Mouse (Mus musculus) cerebellum, adult 11-12 months (tissue): ENCODE measurements around the gene Pira2.
"Not testable (repeated sequence)": the region's sequence is repeated elsewhere in the genome, so short reads cannot be mapped to it uniquely, and the experiment has no call there.

Experiments used
- DNase-seq: peaks from one replicate; pipeline ENCODE4 v3.0.0; 2022

Pira2 gene

GRCm38 (mm10) chr7:3844951-3845350 lies at the start of gene Pira2:
Gene Pira2 (minus strand): TSS chr7:3845051.
- DNase-seq: not testable (repeated sequence)

DNA sequence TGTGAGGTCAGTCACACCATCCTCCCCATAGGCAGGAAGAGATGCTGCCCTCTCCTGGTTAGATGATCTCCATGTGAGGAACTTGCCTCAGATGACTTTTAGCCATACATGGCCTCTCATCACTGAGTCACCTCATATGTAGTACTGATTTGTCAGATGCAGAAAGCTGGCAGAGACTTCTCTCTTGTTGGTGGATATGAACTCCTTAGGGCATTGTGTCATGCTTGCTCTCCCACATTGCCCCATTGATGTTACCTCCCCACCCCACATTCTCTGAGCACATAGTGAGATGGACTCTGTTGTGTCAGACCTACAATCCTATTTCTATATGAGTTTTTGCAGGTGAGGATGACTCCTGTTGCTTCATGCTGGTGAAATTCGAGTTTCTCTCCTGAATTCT lies 30.2 kb upstream of the Pira2 start:
- DNase-seq: not testable (repeated sequence)

- not testable (repeated sequence) for DNase-seq
These were observed 7.0 kb downstream of the Pira2 start for GRCm38 (mm10) chr7:3837854-3838253.

- not testable (repeated sequence) for DNase-seq
These were observed 14.2 kb downstream of the Pira2 start for GRCm38 (mm10) chr7:3830633-3831032.

DNA sequence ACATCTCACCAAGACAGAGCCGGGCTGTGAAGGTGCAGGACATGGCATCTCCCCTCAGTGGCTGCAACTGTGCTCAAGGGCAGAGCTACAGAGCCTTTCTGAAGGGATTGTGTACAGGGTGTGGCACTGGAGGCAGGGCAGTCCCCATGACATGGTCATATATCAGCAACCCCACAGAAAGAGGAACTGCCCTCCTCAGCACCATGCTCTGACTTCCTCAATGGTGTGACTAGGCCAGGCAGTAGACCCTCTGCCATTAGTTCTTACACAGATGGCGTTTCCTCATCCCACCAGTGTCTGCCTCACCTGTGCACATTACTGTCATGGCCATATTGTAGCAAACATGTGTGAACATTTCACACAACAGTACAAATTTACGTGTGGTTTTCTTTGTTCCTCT lies 19.3 kb downstream of the Pira2 start, which contains the start of gene Gm15448:
Gene Gm15448 (minus strand): TSS at position 89 of the 400 bp plus-strand sequence.
- not testable (repeated sequence) for DNase-seq

GRCm38 (mm10) chr7:3811912-3812311 lies 32.9 kb downstream of the Pira2 start:
- not testable (repeated sequence) for DNase-seq

DNA sequence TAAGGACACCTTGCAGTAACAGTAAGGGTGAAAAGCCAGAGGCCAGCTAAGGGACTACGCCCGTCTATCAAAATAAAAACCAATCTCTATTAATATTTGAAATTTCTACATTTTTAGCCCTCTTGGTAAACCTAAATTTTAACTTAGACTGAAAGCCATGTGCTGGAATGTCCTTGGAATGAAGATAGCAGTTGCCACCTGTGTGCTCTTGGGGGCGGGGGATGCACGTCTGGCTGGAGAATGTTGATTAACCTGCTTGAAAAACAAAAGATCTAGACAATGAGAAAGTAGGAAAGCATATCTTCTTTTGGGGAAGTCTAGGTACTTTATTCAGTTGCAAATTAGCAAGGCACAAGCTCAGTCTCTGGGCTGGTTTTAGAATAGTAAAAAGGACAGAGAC lies 41.9 kb downstream of the Pira2 start:
- DNase-seq: not testable (repeated sequence)

GRCm38 (mm10) chr7:3799940-3800339 lies 44.9 kb downstream of the Pira2 start:
- not testable (repeated sequence) for DNase-seq

DNA sequence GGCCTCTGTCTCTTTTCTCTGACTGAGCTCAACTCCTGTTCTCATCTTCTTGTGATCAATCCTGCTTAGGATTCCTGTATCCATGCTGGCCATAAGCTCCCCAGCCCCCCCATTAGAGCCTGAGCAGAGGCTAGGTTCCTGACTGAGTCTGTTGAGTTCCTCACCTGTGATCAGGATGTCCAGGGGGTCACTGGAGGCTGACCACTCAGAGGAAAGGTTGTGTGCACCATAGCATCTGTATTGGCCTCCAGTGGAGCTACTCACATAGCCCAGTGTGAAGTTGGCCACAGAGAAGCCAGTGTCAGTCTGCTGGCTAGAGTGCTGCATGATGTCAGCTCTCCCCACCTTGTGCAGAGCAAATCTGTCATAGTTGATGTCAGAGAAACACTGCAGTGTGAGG lies 48.6 kb downstream of the Pira2 start:
- not testable (repeated sequence) for DNase-seq
